Mouse (Mus musculus) liver, embryonic 14.5 days (tissue): ENCODE results near the gene Caly.

Experiments used
- CTCF ChIP-seq: IDR thresholded peaks from 2 replicates; pipeline ENCODE4 v1.5.1; 2016; ENCODE audit warnings: antibody characterized with exemption, low read depth, control low read depth
- EP300 ChIP-seq: IDR thresholded peaks from 2 replicates; pipeline ENCODE4 v1.6.1; 2016; ENCODE audit warnings: antibody characterized with exemption, low read depth

GRCm38 (mm10) chr7:140121338-140121910, 39.1 kb upstream of the Caly start:
- TF ChIP-seq CTCF: no peak
- TF ChIP-seq EP300: no peak
